Mouse (Mus musculus): Measurements from ENCODE around the gene Prepl. TPM values are rescaled to one million over a fixed set of nuclear protein-coding genes. Genes with fewer than 3 reads are reported as not detected.

The Prepl gene
- polyA plus RNA-seq, 1 experiment from 2014 or later, result 60.0 TPM

DNA sequence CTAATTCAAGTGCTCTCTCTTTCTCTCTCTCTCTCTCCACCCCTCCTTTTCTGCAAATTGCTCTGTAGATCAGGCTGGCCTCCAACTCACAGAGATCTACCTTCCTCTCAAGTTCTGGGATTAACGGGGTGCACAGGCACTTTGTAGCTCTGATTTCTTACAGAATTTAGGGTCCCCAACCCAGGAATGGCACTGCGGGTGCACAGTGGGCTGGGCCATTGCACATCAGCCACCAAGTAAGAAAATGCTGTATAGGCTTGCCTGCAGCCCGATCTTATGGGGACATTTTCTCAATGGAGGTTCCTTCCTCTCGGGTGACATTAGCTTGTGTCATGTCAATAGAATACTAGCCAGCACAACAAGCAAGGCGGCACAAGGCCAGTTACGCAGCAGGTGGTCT lies 30.9 kb downstream of the Prepl start:
- Histone ChIP-seq H3K4me1 (ENCODE audit: control insufficient read depth, insufficient read depth, low read length) (no peaks in the 10 kb centered on the region), H3K9ac (ENCODE audit: low read length) (no peak overlapping the region), H3K4me2 (no peak overlapping the region), H3K27me3 (ENCODE audit: control insufficient read depth, insufficient read depth, low read length) (no peaks in the 10 kb centered on the region), H3K36me3 (ENCODE audit: control insufficient read depth, insufficient read depth, low read length) (no peaks in the 10 kb centered on the region), H3K4me3 (ENCODE audit: low read depth, low read length) (no peak overlapping the region), H3K9me3 (ENCODE audit: control insufficient read depth, low read length) (no peaks in the 10 kb centered on the region), H3K27ac (ENCODE audit: low read depth, low read length) (no peak overlapping the region)
- WGBS, result 92% methylated on average over 6 of the region's 6 CpGs
- peak; percentile 79 for DNase-seq (ENCODE audit: low spot score, missing footprints)
- ATAC-seq (ENCODE audit: low FRiP score), result no peak

DNA sequence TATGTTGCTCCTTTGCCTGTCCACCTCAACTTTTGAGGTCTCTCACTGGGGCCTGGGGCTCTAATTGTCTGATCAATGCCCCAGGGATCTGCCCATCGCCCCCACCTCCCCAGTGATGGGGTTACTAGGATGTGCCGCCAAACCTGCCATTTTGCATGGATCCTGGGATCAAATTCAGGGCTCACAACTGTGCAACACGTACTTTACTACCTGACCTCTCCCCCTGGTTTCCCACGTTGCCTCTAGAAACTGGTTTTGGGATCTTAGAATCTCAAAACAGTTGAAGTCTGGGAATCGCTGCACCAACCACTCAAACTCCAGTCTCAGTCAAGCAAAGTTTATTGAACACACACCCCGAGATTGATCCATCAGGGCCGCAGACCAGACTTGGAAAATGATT lies 31.8 kb downstream of the Prepl start:
- Histone ChIP-seq H3K27me3 (ENCODE audit: control insufficient read depth, insufficient read depth, low read length) (no peaks in the 10 kb centered on the region), H3K4me2 (no peak overlapping the region), H3K27ac (ENCODE audit: low read depth, low read length) (no peak overlapping the region), H3K9ac (ENCODE audit: low read length) (no peak overlapping the region), H3K9me3 (ENCODE audit: control insufficient read depth, low read length) (no peaks in the 10 kb centered on the region), H3K4me3 (ENCODE audit: low read depth, low read length) (no peak overlapping the region), H3K36me3 (ENCODE audit: control insufficient read depth, insufficient read depth, low read length) (no peaks in the 10 kb centered on the region), H3K4me1 (ENCODE audit: control insufficient read depth, insufficient read depth, low read length) (no peaks in the 10 kb centered on the region)
- DNase-seq (ENCODE audit: low spot score, missing footprints) (peak; percentile 73), ATAC-seq (ENCODE audit: low FRiP score) (no peak)
- WGBS, result 89% methylated on average over 7 of the region's 7 CpGs

DNA sequence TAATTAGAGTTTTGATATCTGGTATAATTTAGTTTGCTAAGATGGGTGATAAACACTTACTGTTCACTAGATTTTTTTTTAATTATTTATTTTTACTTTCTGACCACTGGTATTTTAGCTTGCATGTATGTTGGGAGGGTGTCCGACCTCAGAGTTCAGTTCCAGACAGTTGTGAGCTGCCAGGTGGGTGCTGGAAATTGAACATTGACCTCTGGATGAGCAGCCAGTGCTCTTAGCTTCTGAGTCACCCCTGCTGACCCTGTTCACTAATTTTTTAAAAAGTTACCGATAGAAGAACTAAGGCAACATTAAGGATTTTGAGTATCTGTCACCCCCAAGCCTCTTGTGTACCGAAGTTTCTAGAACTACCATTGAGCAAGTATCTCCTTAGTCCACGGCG lies 41.7 kb downstream of the Prepl start:
- no peak for ATAC-seq (ENCODE audit: low FRiP score)
- Histone ChIP-seq H3K9me3 (ENCODE audit: control insufficient read depth, low read length) (no peaks in the 10 kb centered on the region), H3K36me3 (ENCODE audit: control insufficient read depth, insufficient read depth, low read length) (no peaks in the 10 kb centered on the region), H3K4me3 (ENCODE audit: low read depth, low read length) (no peak overlapping the region), H3K4me2 (no peak overlapping the region), H3K4me1 (ENCODE audit: control insufficient read depth, insufficient read depth, low read length) (no peaks in the 10 kb centered on the region), H3K27ac (ENCODE audit: low read depth, low read length) (no peak overlapping the region), H3K9ac (ENCODE audit: low read length) (no peak overlapping the region), H3K27me3 (ENCODE audit: control insufficient read depth, insufficient read depth, low read length) (no peaks in the 10 kb centered on the region)
- no peak for DNase-seq (ENCODE audit: low spot score, missing footprints)
- WGBS, result 92% methylated on average over 5 of the region's 5 CpGs

DNA sequence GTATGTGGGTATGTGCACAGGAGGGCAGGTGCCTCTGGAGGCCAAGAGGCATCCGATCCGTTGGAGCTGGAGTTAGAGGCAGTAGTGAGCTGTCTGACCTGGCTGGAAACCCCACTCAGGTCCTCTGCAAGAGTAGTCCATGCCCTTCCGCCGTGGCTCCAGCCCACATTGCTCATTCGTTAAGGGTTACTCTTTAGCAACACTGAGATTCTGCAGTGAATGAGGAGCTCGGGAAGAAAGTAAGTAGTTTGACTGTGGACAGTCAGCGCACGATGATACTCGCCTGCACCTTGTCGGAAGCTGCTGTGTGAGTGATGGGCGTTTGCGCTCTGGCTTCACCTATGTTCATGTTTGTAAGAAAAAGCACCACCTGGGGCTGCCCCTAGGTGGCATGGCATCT lies 44.9 kb downstream of the Prepl start:
- no peaks in the 10 kb centered on the region for H3K27me3 ChIP-seq (ENCODE audit: control insufficient read depth, insufficient read depth, low read length)
- no peaks in the 10 kb centered on the region for H3K9me3 ChIP-seq (ENCODE audit: control insufficient read depth, low read length)
- H3K9ac ChIP-seq (ENCODE audit: low read length), result no peak overlapping the region
- ATAC-seq (ENCODE audit: low FRiP score), result no peak
- DNase-seq (ENCODE audit: low spot score, missing footprints), result peak; percentile 68
- no peak overlapping the region for H3K4me3 ChIP-seq (ENCODE audit: low read depth, low read length)
- 89% methylated on average over 12 of the region's 12 CpGs for WGBS
- no peaks in the 10 kb centered on the region; the same call in 1 of the 2 replicates for H3K4me1 ChIP-seq (ENCODE audit: control insufficient read depth, insufficient read depth, low read length)
- no peak overlapping the region for H3K4me2 ChIP-seq
- H3K36me3 ChIP-seq (ENCODE audit: control insufficient read depth, insufficient read depth, low read length), result no peaks in the 10 kb centered on the region
- no peak overlapping the region for H3K27ac ChIP-seq (ENCODE audit: low read depth, low read length)

DNA sequence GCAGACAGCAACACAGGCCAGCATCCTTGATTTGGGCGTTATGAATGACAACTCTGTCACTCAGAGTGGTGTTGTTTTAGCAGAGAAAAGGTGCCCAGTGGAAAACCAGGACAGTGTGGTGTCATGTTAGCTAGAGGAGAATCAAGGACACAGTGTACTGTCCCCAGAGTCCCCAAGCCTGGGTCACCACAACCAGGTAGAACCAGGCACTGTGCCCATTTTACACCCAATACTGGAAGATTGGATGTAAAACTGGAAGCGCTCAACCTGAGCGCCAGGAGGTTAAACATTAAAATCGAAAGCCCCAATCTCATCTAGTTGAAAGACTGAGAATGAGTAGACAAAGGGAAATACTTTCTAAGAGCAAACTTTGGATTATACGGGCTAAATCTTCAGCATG lies 45.6 kb downstream of the Prepl start:
- Histone ChIP-seq H3K9ac (ENCODE audit: low read length) (no peak overlapping the region), H3K4me2 (no peak overlapping the region), H3K27me3 (ENCODE audit: control insufficient read depth, insufficient read depth, low read length) (no peaks in the 10 kb centered on the region), H3K4me1 (ENCODE audit: control insufficient read depth, insufficient read depth, low read length) (no peaks in the 10 kb centered on the region; the same call in 1 of the 2 replicates), H3K9me3 (ENCODE audit: control insufficient read depth, low read length) (no peaks in the 10 kb centered on the region), H3K36me3 (ENCODE audit: control insufficient read depth, insufficient read depth, low read length) (no peaks in the 10 kb centered on the region), H3K27ac (ENCODE audit: low read depth, low read length) (no peak overlapping the region), H3K4me3 (ENCODE audit: low read depth, low read length) (no peak overlapping the region)
- 93% methylated on average over 5 of the region's 5 CpGs for WGBS
- peak; percentile 57 for DNase-seq (ENCODE audit: low spot score, missing footprints)
- no peak for ATAC-seq (ENCODE audit: low FRiP score)

DNA sequence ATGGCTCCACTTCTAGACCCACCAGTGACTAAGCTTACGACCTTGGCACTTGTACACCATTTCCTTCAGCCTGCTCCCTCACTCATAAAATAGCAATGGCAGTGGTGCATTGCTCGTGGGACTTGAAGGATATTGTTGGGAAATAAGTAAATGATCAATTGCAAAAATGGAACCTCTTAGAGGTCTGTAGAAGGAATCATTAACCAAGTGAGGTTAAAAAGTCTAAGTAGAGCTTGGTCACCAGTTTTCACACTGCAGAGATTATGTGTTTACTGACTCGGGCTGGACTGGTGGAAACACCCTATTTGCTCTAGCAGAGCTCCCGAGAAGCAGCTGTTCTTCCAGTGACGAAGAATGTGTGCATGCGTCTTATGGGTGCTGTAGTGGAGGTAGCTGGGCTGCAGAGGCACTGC lies 46.6 kb downstream of the Prepl start:
- 88% methylated on average over 6 of the region's 6 CpGs for WGBS
- H3K27ac ChIP-seq (ENCODE audit: low read depth, low read length), result no peak overlapping the region
- no peak overlapping the region for H3K4me2 ChIP-seq
- H3K27me3 ChIP-seq (ENCODE audit: control insufficient read depth, insufficient read depth, low read length), result no peaks in the 10 kb centered on the region
- no peaks in the 10 kb centered on the region for H3K36me3 ChIP-seq (ENCODE audit: control insufficient read depth, insufficient read depth, low read length)
- H3K9me3 ChIP-seq (ENCODE audit: control insufficient read depth, low read length), result no peaks in the 10 kb centered on the region
- no peaks in the 10 kb centered on the region; the same call in 1 of the 2 replicates for H3K4me1 ChIP-seq (ENCODE audit: control insufficient read depth, insufficient read depth, low read length)
- peak; percentile 31 for DNase-seq (ENCODE audit: low spot score, missing footprints)
- no peak overlapping the region for H3K4me3 ChIP-seq (ENCODE audit: low read depth, low read length)
- no peak overlapping the region for H3K9ac ChIP-seq (ENCODE audit: low read length)
- ATAC-seq (ENCODE audit: low FRiP score), result no peak

DNA sequence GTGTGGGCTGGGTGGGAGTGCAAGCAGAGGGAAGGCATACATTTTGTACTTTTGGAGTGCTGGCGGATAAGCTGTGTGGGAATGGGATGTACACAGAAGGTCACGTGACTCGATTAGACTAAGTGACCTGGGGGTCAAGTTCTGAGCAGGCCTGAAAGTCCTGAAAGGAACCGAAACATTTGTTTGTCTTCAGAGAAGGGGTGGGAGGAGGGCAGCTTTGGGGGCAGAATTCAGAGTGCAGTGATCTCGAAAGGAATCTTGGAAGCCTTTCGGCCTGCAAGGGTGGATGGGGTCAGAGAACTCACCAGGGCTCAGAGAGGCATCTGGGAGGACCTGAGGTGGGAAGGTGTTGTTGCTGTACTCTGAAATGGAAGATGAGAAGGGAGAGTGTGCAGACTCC lies 47.6 kb downstream of the Prepl start:
- no peaks in the 10 kb centered on the region; the same call in 1 of the 2 replicates for H3K4me1 ChIP-seq (ENCODE audit: control insufficient read depth, insufficient read depth, low read length)
- H3K4me2 ChIP-seq, result no peak overlapping the region
- no peaks in the 10 kb centered on the region for H3K9me3 ChIP-seq (ENCODE audit: control insufficient read depth, low read length)
- WGBS, result 46% methylated on average over 6 of the region's 6 CpGs
- H3K36me3 ChIP-seq (ENCODE audit: control insufficient read depth, insufficient read depth, low read length), result no peaks in the 10 kb centered on the region
- H3K4me3 ChIP-seq (ENCODE audit: low read depth, low read length), result no peak overlapping the region
- no peak overlapping the region for H3K9ac ChIP-seq (ENCODE audit: low read length)
- H3K27me3 ChIP-seq (ENCODE audit: control insufficient read depth, insufficient read depth, low read length), result no peaks in the 10 kb centered on the region
- no peak overlapping the region for H3K27ac ChIP-seq (ENCODE audit: low read depth, low read length)
- ATAC-seq (ENCODE audit: low FRiP score) (no peak), DNase-seq (ENCODE audit: low spot score, missing footprints) (no peak)

DNA sequence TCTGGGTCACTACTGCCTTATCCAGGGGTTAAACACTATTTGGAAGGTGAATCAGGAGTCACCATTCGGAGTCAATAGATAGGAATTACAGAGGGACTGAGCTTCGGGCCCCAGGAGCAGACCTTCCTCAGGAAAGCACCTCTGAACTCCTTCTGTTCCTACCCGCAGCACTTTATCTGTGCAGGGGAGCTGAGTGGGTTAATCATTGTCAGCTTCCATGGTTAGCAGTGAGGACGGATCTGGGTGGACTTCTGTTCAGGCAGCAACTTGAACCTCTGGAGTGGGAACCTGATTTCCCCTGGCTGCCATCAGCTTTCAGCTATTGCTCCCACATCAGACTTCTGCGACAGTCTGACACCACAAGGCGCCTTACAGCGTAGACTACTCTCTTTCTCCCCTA lies 49.1 kb downstream of the Prepl start:
- no peak for ATAC-seq (ENCODE audit: low FRiP score)
- H3K4me2 ChIP-seq, result no peak overlapping the region
- no peak overlapping the region for H3K4me3 ChIP-seq (ENCODE audit: low read depth, low read length)
- H3K9me3 ChIP-seq (ENCODE audit: control insufficient read depth, low read length), result no peaks in the 10 kb centered on the region
- DNase-seq (ENCODE audit: low spot score, missing footprints), result peak; percentile 2
- H3K27ac ChIP-seq (ENCODE audit: low read depth, low read length), result no peak overlapping the region
- H3K4me1 ChIP-seq (ENCODE audit: control insufficient read depth, insufficient read depth, low read length), result no peaks in the 10 kb centered on the region; the same call in 1 of the 2 replicates
- H3K36me3 ChIP-seq (ENCODE audit: control insufficient read depth, insufficient read depth, low read length), result no peaks in the 10 kb centered on the region
- H3K9ac ChIP-seq (ENCODE audit: low read length), result no peak overlapping the region
- WGBS, result 85% methylated on average over 7 of the region's 7 CpGs
- H3K27me3 ChIP-seq (ENCODE audit: control insufficient read depth, insufficient read depth, low read length), result no peaks in the 10 kb centered on the region

DNA sequence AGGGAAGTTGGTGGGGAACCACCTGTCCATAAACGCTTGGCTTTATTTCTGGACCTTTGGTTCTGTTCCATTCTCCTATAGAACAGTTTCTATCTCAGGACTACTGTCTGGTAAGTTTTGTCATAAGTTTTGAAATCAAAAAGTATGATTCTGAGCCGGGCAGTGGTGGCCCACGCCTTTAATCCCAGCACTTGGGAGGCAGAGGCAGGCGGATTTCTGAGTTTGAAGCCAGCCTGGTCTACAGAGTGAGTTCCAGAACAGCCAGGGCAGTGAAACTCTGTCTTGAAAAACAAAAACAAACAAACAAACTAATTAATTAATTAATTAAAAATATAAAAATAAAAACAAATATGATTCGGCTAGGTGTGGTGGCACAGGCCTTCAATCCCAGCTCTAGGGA lies 51.3 kb downstream of the Prepl start:
- Histone ChIP-seq H3K9ac (ENCODE audit: low read length) (no peak overlapping the region), H3K27me3 (ENCODE audit: control insufficient read depth, insufficient read depth, low read length) (no peaks in the 10 kb centered on the region), H3K4me1 (ENCODE audit: control insufficient read depth, insufficient read depth, low read length) (no peaks in the 10 kb centered on the region; the same call in 1 of the 2 replicates), H3K27ac (ENCODE audit: low read depth, low read length) (no peak overlapping the region), H3K36me3 (ENCODE audit: control insufficient read depth, insufficient read depth, low read length) (no peaks in the 10 kb centered on the region), H3K9me3 (ENCODE audit: control insufficient read depth, low read length) (no peaks in the 10 kb centered on the region), H3K4me2 (no peak overlapping the region), H3K4me3 (ENCODE audit: low read depth, low read length) (no peak overlapping the region)
- WGBS, result 93% methylated on average over 5 of the region's 5 CpGs
- DNase-seq (ENCODE audit: low spot score, missing footprints) (peak; percentile 51), ATAC-seq (ENCODE audit: low FRiP score) (no peak)

DNA sequence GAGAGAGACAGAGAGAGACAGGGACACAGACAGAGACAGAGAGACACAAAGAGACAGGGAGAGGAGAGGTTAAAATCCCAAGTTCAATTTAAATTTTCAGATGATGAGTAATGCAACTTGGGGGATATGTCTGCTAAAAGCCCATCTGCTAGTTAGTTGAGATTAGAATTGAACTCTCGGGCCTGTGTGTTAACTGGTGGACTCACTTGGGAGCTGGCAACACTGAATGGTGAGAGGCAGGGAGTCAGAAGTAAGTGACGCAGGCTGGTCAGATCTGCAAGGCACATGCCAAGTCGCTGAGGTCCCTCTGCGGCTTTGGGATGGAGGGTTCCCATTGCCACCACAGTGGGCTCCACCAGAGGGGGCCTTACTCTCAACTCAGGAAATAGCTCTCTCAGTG lies 51.7 kb downstream of the Prepl start:
- WGBS, result 75% methylated on average over 4 of the region's 4 CpGs
- ATAC-seq (ENCODE audit: low FRiP score) (no peak), DNase-seq (ENCODE audit: low spot score, missing footprints) (peak; percentile 56)
- no peaks in the 10 kb centered on the region for H3K9me3 ChIP-seq (ENCODE audit: control insufficient read depth, low read length)
- H3K4me3 ChIP-seq (ENCODE audit: low read depth, low read length), result no peak overlapping the region
- H3K4me2 ChIP-seq, result no peak overlapping the region
- no peak overlapping the region for H3K9ac ChIP-seq (ENCODE audit: low read length)
- H3K27me3 ChIP-seq (ENCODE audit: control insufficient read depth, insufficient read depth, low read length), result no peaks in the 10 kb centered on the region
- H3K36me3 ChIP-seq (ENCODE audit: control insufficient read depth, insufficient read depth, low read length), result no peaks in the 10 kb centered on the region
- H3K27ac ChIP-seq (ENCODE audit: low read depth, low read length), result no peak overlapping the region
- H3K4me1 ChIP-seq (ENCODE audit: control insufficient read depth, insufficient read depth, low read length), result no peaks in the 10 kb centered on the region; the same call in 1 of the 2 replicates

Data from midbrain, embryonic 11.5 days (tissue).